Mouse (Mus musculus) kidney, embryonic 14.5 days (tissue): ENCODE measurements around the gene Cep83. TPM values are rescaled to one million over a fixed set of nuclear protein-coding genes. Genes with fewer than 3 reads are reported as not detected.

Source experiments
- ATAC-seq: fragments of 200-750 bp; cut with Nextera tagmentation; 2 replicates; pipeline ENCODE4 v1.8.0; 2017; ENCODE audit warnings: moderate number of reproducible peaks, mild to moderate bottlenecking, moderate TSS enrichment, moderate library complexity; ENCODE audit not compliant: low FRiP score, low TSS enrichment
- H3K27ac ChIP-seq: fragments of 300-500 bp; sonication (generic); 2 replicates; pipeline ENCODE4 v1.5.1; 2014; ENCODE audit warnings: low read depth, mild to moderate bottlenecking, low read length, moderate library complexity, mixed read lengths
- H3K27me3 ChIP-seq: fragments of 300-500 bp; sonication (generic); 2 replicates; pipeline ENCODE4 v1.6.1; 2014; ENCODE audit warnings: mild to moderate bottlenecking, low read length; ENCODE audit not compliant: control insufficient read depth, insufficient read depth
- H3K36me3 ChIP-seq: fragments of 300-500 bp; sonication (generic); 2 replicates; pipeline ENCODE4 v1.6.1; 2014; ENCODE audit warnings: low read length, mixed read lengths; ENCODE audit not compliant: control insufficient read depth, insufficient read depth
- H3K4me1 ChIP-seq: fragments of 300-500 bp; sonication (generic); 2 replicates; pipeline ENCODE4 v1.6.1; 2014; ENCODE audit warnings: low read length, mixed read lengths; ENCODE audit not compliant: control insufficient read depth, insufficient read depth
- H3K4me2 ChIP-seq: fragments of 300-500 bp; sonication (generic); replicated peaks from 2 replicates; pipeline ENCODE4 v1.6.1; 2014; ENCODE audit warnings: low read depth, mild to moderate bottlenecking, low read length
- H3K4me3 ChIP-seq: fragments of 300-500 bp; sonication (generic); 2 replicates; pipeline ENCODE4 v1.5.1; 2014; ENCODE audit warnings: mild to moderate bottlenecking, low read length
- H3K9ac ChIP-seq: fragments of 300-500 bp; sonication (generic); 2 replicates; pipeline ENCODE4 v1.6.1; 2014; ENCODE audit warnings: low read depth, mild to moderate bottlenecking, low read length, moderate library complexity
- H3K9me3 ChIP-seq: fragments of 300-500 bp; sonication (generic); 2 replicates; pipeline ENCODE4 v1.6.1; 2016; ENCODE audit warnings: low read length; ENCODE audit not compliant: control insufficient read depth
- WGBS: fragments of 180-500 bp; shearing (Covaris S2); extraction: QIAGEN DNeasy Blood & Tissue Kit; methylation state at CpG from one replicate; pipeline ENCODE4 v1.1.7; 2014; 5-methylcytosine and 5-hydroxymethylcytosine counted together
- polyA plus RNA-seq: library from polyadenylated mRNA; unstranded; fragments of >200 nt; fragmentation: Nextera tagmentation; extraction: Ambion mirVana; gene quantifications from 2 replicates; pipeline ENCODE4 v1.2.1, GENCODE M21; 2014

Cep83 gene
- polyA plus RNA-seq, 1 experiment from 2014 or later: 19.6 TPM

GRCm38 (mm10) chr10:94794666-94795244 is 106.3 kb downstream of the Cep83 start:
- no peaks in the 10 kb centered on the region for H3K9me3 ChIP-seq
- H3K4me2 ChIP-seq: no peak overlapping the region
- no peak overlapping the region for H3K9ac ChIP-seq
- H3K36me3 ChIP-seq: peaks cover 6% of the 10 kb centered on the region; the same call in 1 of the 2 replicates
- ATAC-seq: no peak
- H3K4me1 ChIP-seq: no peaks in the 10 kb centered on the region
- H3K27ac ChIP-seq: no peak overlapping the region
- no peaks in the 10 kb centered on the region for H3K27me3 ChIP-seq
- H3K4me3 ChIP-seq: no peak overlapping the region
- 86% methylated on average over 5 of the region's 5 CpGs for WGBS

GRCm38 (mm10) chr10:94798128-94798527 is 109.7 kb downstream of the Cep83 start:
- Histone ChIP-seq H3K9me3 (no peaks in the 10 kb centered on the region), H3K4me1 (no peaks in the 10 kb centered on the region), H3K27me3 (no peaks in the 10 kb centered on the region), H3K4me3 (no peak overlapping the region), H3K9ac (no peak overlapping the region), H3K36me3 (peaks cover 6% of the 10 kb centered on the region; the same call in 1 of the 2 replicates), H3K4me2 (no peak overlapping the region), H3K27ac (no peak overlapping the region)
- no peak for ATAC-seq
- WGBS: 58% methylated on average over 5 of the region's 5 CpGs

- no peak for ATAC-seq
- no peak overlapping the region for H3K27ac ChIP-seq
- H3K4me3 ChIP-seq: no peak overlapping the region
- H3K9ac ChIP-seq: no peak overlapping the region
- H3K9me3 ChIP-seq: no peaks in the 10 kb centered on the region
- no peaks in the 10 kb centered on the region for H3K4me1 ChIP-seq
- peaks cover 6% of the 10 kb centered on the region; the same call in 1 of the 2 replicates for H3K36me3 ChIP-seq
- H3K27me3 ChIP-seq: no peaks in the 10 kb centered on the region
- WGBS: 30% methylated on average over 2 of the region's 2 CpGs
- H3K4me2 ChIP-seq: no peak overlapping the region
Measured at GRCm38 (mm10) chr10:94799485-94800239, 111.2 kb downstream of the Cep83 start.

- Histone ChIP-seq H3K4me2 (no peak overlapping the region), H3K36me3 (peaks cover 1% of the 10 kb centered on the region; the same call in 1 of the 2 replicates), H3K4me1 (no peaks in the 10 kb centered on the region), H3K9ac (no peak overlapping the region), H3K27ac (no peak overlapping the region), H3K9me3 (no peaks in the 10 kb centered on the region), H3K4me3 (no peak overlapping the region), H3K27me3 (no peaks in the 10 kb centered on the region)
- ATAC-seq: peak; percentile 43; the same call in 1 of the 2 replicates
- WGBS: 82% methylated on average over 7 of the region's 7 CpGs
Measured at GRCm38 (mm10) chr10:94800677-94801354, 112.4 kb downstream of the Cep83 start.

- 84% methylated on average over 10 of the region's 10 CpGs for WGBS
Measured at GRCm38 (mm10) chr10:94804029-94804908, 115.8 kb downstream of the Cep83 start.

GRCm38 (mm10) chr10:94804909-94805220 is 116.4 kb downstream of the Cep83 start:
- no peaks in the 10 kb centered on the region for H3K4me1 ChIP-seq
- no peak overlapping the region for H3K4me2 ChIP-seq
- H3K9ac ChIP-seq: no peak overlapping the region
- no peaks in the 10 kb centered on the region for H3K9me3 ChIP-seq
- 85% methylated on average over 1 of the region's 1 CpGs for WGBS
- H3K36me3 ChIP-seq: no peaks in the 10 kb centered on the region
- H3K4me3 ChIP-seq: no peak overlapping the region
- no peaks in the 10 kb centered on the region for H3K27me3 ChIP-seq
- H3K27ac ChIP-seq: no peak overlapping the region
- ATAC-seq: no peak

More at GRCm38 (mm10) chr10:94804029-94804908, 115.8 kb downstream of the Cep83 start:
- Histone ChIP-seq H3K27ac (no peak overlapping the region), H3K27me3 (no peaks in the 10 kb centered on the region), H3K9me3 (no peaks in the 10 kb centered on the region), H3K4me2 (no peak overlapping the region), H3K9ac (no peak overlapping the region), H3K4me1 (no peaks in the 10 kb centered on the region), H3K4me3 (no peak overlapping the region), H3K36me3 (no peaks in the 10 kb centered on the region)
- no peak for ATAC-seq

GRCm38 (mm10) chr10:94807323-94807722 is 118.9 kb downstream of the Cep83 start:
- Histone ChIP-seq H3K9me3 (no peaks in the 10 kb centered on the region), H3K4me1 (0 out of 2 replicates have a peak, but pooled peaks cover 8% of the 10 kb centered on the region), H3K4me3 (no peak overlapping the region), H3K27me3 (no peaks in the 10 kb centered on the region), H3K9ac (no peak overlapping the region), H3K36me3 (no peaks in the 10 kb centered on the region), H3K4me2 (no peak overlapping the region), H3K27ac (no peak overlapping the region)
- no peak for ATAC-seq
- 71% methylated on average over 7 of the region's 7 CpGs for WGBS

- H3K9ac ChIP-seq: no peak overlapping the region
- H3K4me3 ChIP-seq: no peak overlapping the region
- no peaks in the 10 kb centered on the region for H3K27me3 ChIP-seq
- H3K4me2 ChIP-seq: no peak overlapping the region
- H3K9me3 ChIP-seq: no peaks in the 10 kb centered on the region
- no peak for ATAC-seq
- H3K27ac ChIP-seq: no peak overlapping the region
- 0 out of 2 replicates have a peak, but pooled peaks cover 8% of the 10 kb centered on the region for H3K4me1 ChIP-seq
- WGBS: 37% methylated on average over 6 of the region's 6 CpGs
- no peaks in the 10 kb centered on the region for H3K36me3 ChIP-seq
Measured at GRCm38 (mm10) chr10:94808275-94808674, 119.8 kb downstream of the Cep83 start.
